Mouse (Mus musculus): ENCODE measurements around the gene Olfr66. TPM values are rescaled to one million over a fixed set of nuclear protein-coding genes. Genes with fewer than 3 reads are reported as not detected.

The Olfr66 gene
- total RNA-seq, 2 experiments from 2014 or later = not detected

Other genes with a start within 250 kb of the Olfr66 start
- not detected for gene Olfr622, start 243.6 kb downstream of the Olfr66 start, total RNA-seq (2021)
- not detected for gene Olfr623, start 222.6 kb downstream of the Olfr66 start, total RNA-seq (2021)
- not detected for gene Olfr624, start 215.1 kb downstream of the Olfr66 start, total RNA-seq (2021)
- gene Olfr625-ps1, start 203.5 kb downstream of the Olfr66 start, total RNA-seq (2021) = not detected
- not detected for gene Olfr243, start 171.6 kb downstream of the Olfr66 start, total RNA-seq (2021)
- gene Olfr628, start 155.9 kb downstream of the Olfr66 start, total RNA-seq (2021) = not detected
- not detected for gene Olfr629, start 141.3 kb downstream of the Olfr66 start, total RNA-seq (2021)
- not detected for gene Olfr630, start 128.9 kb downstream of the Olfr66 start, total RNA-seq (2021)
- gene Olfr69, start 114.7 kb downstream of the Olfr66 start, total RNA-seq (2021) = not detected
- not detected for gene Olfr68, start 106.6 kb downstream of the Olfr66 start, total RNA-seq (2021)
- gene Olfr67, start 94.4 kb downstream of the Olfr66 start, total RNA-seq (2021) = not detected
- 10 to 100 TPM; 28.0 to 32.7 TPM for gene Hbb-bt, start 72.3 kb downstream of the Olfr66 start, total RNA-seq (2021)
- 100 to 1,000 TPM; 317 to 407 TPM for gene Hbb-bs, start 58.2 kb downstream of the Olfr66 start, total RNA-seq (2021)
- not detected for gene Hbb-bh2, start 45.7 kb downstream of the Olfr66 start, total RNA-seq (2021)
- gene Hbb-bh1, start 43.1 kb downstream of the Olfr66 start, total RNA-seq (2021) = not detected
- not detected for gene Hbb-y, start 33.0 kb downstream of the Olfr66 start, total RNA-seq (2021)
- not detected for gene Olfr64, start 8.2 kb upstream of the Olfr66 start, total RNA-seq (2021)
- gene Olfr65, start 17.2 kb upstream of the Olfr66 start, total RNA-seq (2021) = not detected
- not detected for gene Olfr631, start 42.6 kb upstream of the Olfr66 start, total RNA-seq (2021)
- gene Olfr632, start 48.1 kb upstream of the Olfr66 start, total RNA-seq (2021) = not detected
- gene Olfr633, start 58.2 kb upstream of the Olfr66 start, total RNA-seq (2021) = not detected
- gene Olfr635, start 84.9 kb upstream of the Olfr66 start, total RNA-seq (2021) = not detected
- gene Olfr638, start 112.5 kb upstream of the Olfr66 start, total RNA-seq (2021) = not detected
- under 1 TPM in 1 of 2 experiments, not detected in 1; 0.05 TPM for gene Olfr639, start 131.1 kb upstream of the Olfr66 start, total RNA-seq (2021)
- not detected for gene Olfr640, start 139.3 kb upstream of the Olfr66 start, total RNA-seq (2021)
- not detected for gene Olfr641, start 149.2 kb upstream of the Olfr66 start, total RNA-seq (2021)
- not detected for gene Olfr642, start 166.4 kb upstream of the Olfr66 start, total RNA-seq (2021)
- gene 4930516K23Rik, start 175.2 kb upstream of the Olfr66 start, total RNA-seq (2021) = not detected
- gene Olfr644, start 185.6 kb upstream of the Olfr66 start, total RNA-seq (2021) = not detected
- not detected for gene Olfr645, start 199.2 kb upstream of the Olfr66 start, total RNA-seq (2021)
- not detected for gene Olfr646, start 218.6 kb upstream of the Olfr66 start, total RNA-seq (2021)
- not detected for gene Ubqln5, start 243.6 kb upstream of the Olfr66 start, total RNA-seq (2021)